Comparison of ENCODE assay signal across 22 mouse cellular contexts in genomic region chr1:158124902-158125301, GRCm38 (mm10).
DNase-seq lines count a peak whose midpoint lies in the region; ATAC-seq and TF ChIP-seq lines count a peak whose summit lies in the region.
"Had no signal": no experiment of that assay in that cellular context is flagged by ENCODE, and none has a peak within 500 bp of the region (broad histone marks: within the 10 kb centered on the region; RNA-seq: fewer than 3 reads in every experiment).

No protein-coding gene starts in this region.

- no peak for ATAC-seq in kidney, embryonic 16.5 days (ENCODE audit: low FRiP score, low TSS enrichment)
- ATAC-seq in cerebellum, adult (ENCODE audit: insufficient number of reproducible peaks, low FRiP score, low TSS enrichment): no peak
- ATAC-seq: activated CD4-positive, CD25-positive, alpha-beta regulatory T cell, adult 4 months; forebrain, embryonic 13.5 days; intestine, embryonic 16.5 days; liver, postnatal 0 days; midbrain, embryonic 13.5 days had no signal

- no peak overlapping the region for H3K9ac ChIP-seq in kidney, embryonic 16.5 days (replicated peaks; ENCODE audit: low read length)
- H3K9ac ChIP-seq: forebrain, embryonic 13.5 days; heart, embryonic 13.5 days; limb, embryonic 15.5 days; liver, postnatal 0 days; midbrain, embryonic 13.5 days had no signal

- no peak overlapping the region for H3K4me3 ChIP-seq in heart, embryonic 10.5 days
- no peak overlapping the region for H3K4me3 ChIP-seq in kidney, embryonic 16.5 days (ENCODE audit: low read length)
- H3K4me3 ChIP-seq: forebrain, embryonic 13.5 days; heart, embryonic 13.5 days; limb, embryonic 15.5 days; midbrain, embryonic 13.5 days had no signal

- no peak for DNase-seq in heart, embryonic 10.5 days (ENCODE audit: low spot score)
- DNase-seq in heart, adult 8-10 months (ENCODE audit: low spot score): no peak
- DNase-seq in brain, embryonic 14.5 days (ENCODE audit: low read depth): peak; percentile 53
- peak; percentile 45 to 67 for DNase-seq in left cerebral cortex, adult 18-20 months (ENCODE audit: low spot score in 2 of 2)
- peak; percentile 59 to 79 for DNase-seq in right cerebral cortex, postnatal 10 days (ENCODE audit: low spot score in 2 of 2)
- no peak for DNase-seq in adipocyte (ENCODE audit: low spot score)
- DNase-seq: cerebellum, adult 2 months; gastrocnemius, postnatal 36 days; kidney, postnatal 10 days; layer of hippocampus, adult 9-11 months; liver, postnatal 0 days; thymus, postnatal 4 days had no signal

- no peak for TF ChIP-seq POLR2A in brain, embryonic 14.5 days (IDR thresholded peaks at IDR 0.05; ENCODE audit: borderline replicate concordance, extremely low read depth, insufficient read depth, insufficient read length, poor library complexity, severe bottlenecking)

- no peaks in the 10 kb centered on the region for H3K27me3 ChIP-seq in heart, embryonic 10.5 days (ENCODE audit: insufficient read depth, poor library complexity, severe bottlenecking)
- no peaks in the 10 kb centered on the region for H3K27me3 ChIP-seq in kidney, embryonic 16.5 days (ENCODE audit: insufficient read depth, low read length)
- H3K27me3 ChIP-seq: forebrain, embryonic 13.5 days; heart, embryonic 13.5 days; limb, embryonic 15.5 days; midbrain, embryonic 13.5 days had no signal

- H3K27ac ChIP-seq in heart, embryonic 10.5 days: 0 out of 2 replicates have a peak overlapping the region, but pooled peaks have one; percentile 10
- no peak overlapping the region for H3K27ac ChIP-seq in kidney, embryonic 16.5 days (ENCODE audit: low read length)
- H3K27ac ChIP-seq: forebrain, embryonic 13.5 days; heart, embryonic 13.5 days; limb, embryonic 15.5 days; macrophage; midbrain, embryonic 13.5 days; stomach, postnatal 0 days had no signal

- no peaks in the 10 kb centered on the region for H3K36me3 ChIP-seq in heart, embryonic 10.5 days
- no peaks in the 10 kb centered on the region for H3K36me3 ChIP-seq in kidney, embryonic 16.5 days (ENCODE audit: insufficient read depth, low read length)
- H3K36me3 ChIP-seq: heart, embryonic 13.5 days; limb, embryonic 15.5 days; midbrain, embryonic 13.5 days had no signal

- TF ChIP-seq CTCF in brain, embryonic 14.5 days (IDR thresholded peaks at IDR 0.05; ENCODE audit: borderline replicate concordance, extremely low read depth, insufficient read depth, insufficient read length): no peak

- 62% methylated on average over 3 of the region's 3 CpGs for WGBS in heart, embryonic 10.5 days
- 82% methylated on average over 3 of the region's 3 CpGs for WGBS in kidney, embryonic 16.5 days

- H3K4me2 ChIP-seq in kidney, embryonic 16.5 days (replicated peaks; ENCODE audit: low read depth, low read length): no peak overlapping the region
- H3K4me2 ChIP-seq: forebrain, embryonic 13.5 days; heart, embryonic 13.5 days; limb, embryonic 15.5 days; midbrain, embryonic 13.5 days had no signal

- peaks cover 11% of the 10 kb centered on the region for H3K4me1 ChIP-seq in heart, embryonic 10.5 days
- H3K4me1 ChIP-seq in kidney, embryonic 16.5 days (ENCODE audit: insufficient read depth, low read length): no peaks in the 10 kb centered on the region
- H3K4me1 ChIP-seq: forebrain, embryonic 13.5 days; limb, embryonic 15.5 days; midbrain, embryonic 13.5 days had no signal

- no peaks in the 10 kb centered on the region for H3K9me3 ChIP-seq in heart, embryonic 10.5 days
- no peaks in the 10 kb centered on the region for H3K9me3 ChIP-seq in kidney, embryonic 16.5 days (ENCODE audit: low read length)
- H3K9me3 ChIP-seq: forebrain, embryonic 13.5 days; heart, embryonic 13.5 days; limb, embryonic 15.5 days; midbrain, embryonic 13.5 days had no signal

Comparison
In these comparisons a context has a peak if more than half of its experiments do, and no peak if none do; other contexts are left out.
1. DNase-seq: peak in brain, embryonic 14.5 days (single experiment), left cerebral cortex, adult 18-20 months (2 of 2) and right cerebral cortex, postnatal 10 days (2 of 2); none in heart, embryonic 10.5 days (single experiment), heart, adult 8-10 months (single experiment) and adipocyte (single experiment).